Mouse (Mus musculus) myocyte (in vitro differentiated cells): Measurements from ENCODE around the gene Tlcd2. TPM values are rescaled to one million over a fixed set of nuclear protein-coding genes. Genes with fewer than 3 reads are reported as not detected.

Experiments
- H3K27me3 ChIP-seq: one replicate; pipeline ENCODE4 v1.6.1; 2011; ENCODE audit not compliant: control insufficient read depth, insufficient read depth, insufficient read length
- H3K36me3 ChIP-seq: one replicate; pipeline ENCODE4 v1.6.1; 2011; ENCODE audit not compliant: control insufficient read depth, insufficient read depth
- H3K4me2 ChIP-seq: one replicate; pipeline ENCODE4 v1.6.1; 2011; ENCODE audit warnings: low read depth, control low read depth
- H3K4me3 ChIP-seq: one replicate; pipeline ENCODE4 v1.5.1; 2011; ENCODE audit warnings: mild to moderate bottlenecking, control low read depth, moderate library complexity
- H3K79me2 ChIP-seq: one replicate; pipeline ENCODE4 v1.6.1; 2011; ENCODE audit not compliant: control insufficient read depth, insufficient read depth
- H3ac ChIP-seq: one replicate; pipeline ENCODE4 v1.6.1; 2011; ENCODE audit not compliant: control insufficient read depth, insufficient read length
- CEBPB ChIP-seq: IDR thresholded peaks from 2 replicates; pipeline ENCODE4 v1.6.1; 2011; ENCODE audit warnings: mild to moderate bottlenecking, moderate library complexity; ENCODE audit not compliant: poor library complexity, insufficient read depth, severe bottlenecking
- MAX ChIP-seq: IDR thresholded peaks from one replicate; pipeline ENCODE4 v1.6.1; 2011; ENCODE audit warnings: low read depth, mild to moderate bottlenecking, control low read depth
- MYOD1 ChIP-seq, 3 experiments: IDR thresholded peaks; one replicate each; pipeline ENCODE4 v1.6.1; 2011; ENCODE audit warnings: control low read depth in 2 of 3, low read depth in 2 of 3, mild to moderate bottlenecking in 2 of 3, moderate library complexity in 1 of 3; ENCODE audit not compliant: insufficient read length in 2 of 3, control insufficient read depth in 1 of 3
- MYOG ChIP-seq, 3 experiments: IDR thresholded peaks; one replicate each; pipeline ENCODE4 v1.6.1; 2011; ENCODE audit warnings: control low read depth in 2 of 3, low read depth in 2 of 3, mild to moderate bottlenecking in 2 of 3; ENCODE audit not compliant: insufficient read length in 2 of 3, control insufficient read depth in 1 of 3, insufficient read depth in 1 of 3
- POLR2A ChIP-seq: IDR thresholded peaks from one replicate; pipeline ENCODE4 v1.6.1; 2011; ENCODE audit warnings: low read depth, mild to moderate bottlenecking, control low read depth, moderate library complexity; ENCODE audit not compliant: insufficient read length
- POLR2AphosphoS2 ChIP-seq: IDR thresholded peaks from one replicate; pipeline ENCODE4 v1.6.1; 2011; ENCODE audit warnings: low read depth, control low read depth; ENCODE audit not compliant: insufficient read length
- REST ChIP-seq: IDR thresholded peaks from one replicate; pipeline ENCODE4 v1.6.1; 2011; ENCODE audit warnings: mild to moderate bottlenecking, control low read depth, moderate library complexity; ENCODE audit not compliant: insufficient read depth, insufficient read length
- SRF ChIP-seq: IDR thresholded peaks from one replicate; pipeline ENCODE4 v1.6.1; 2011; ENCODE audit warnings: low read depth; ENCODE audit not compliant: control insufficient read depth, insufficient read length
- TCF12 ChIP-seq: IDR thresholded peaks from one replicate; pipeline ENCODE4 v1.6.1; 2011; ENCODE audit warnings: mild to moderate bottlenecking, control low read depth; ENCODE audit not compliant: poor library complexity, insufficient read depth, severe bottlenecking
- TCF3 ChIP-seq: IDR thresholded peaks from one replicate; pipeline ENCODE4 v1.6.1; 2011; ENCODE audit warnings: low read depth, control low read depth; ENCODE audit not compliant: insufficient read length
- USF1 ChIP-seq: IDR thresholded peaks from one replicate; pipeline ENCODE4 v1.6.1; 2011; ENCODE audit warnings: low read depth, mild to moderate bottlenecking, control low read depth, moderate library complexity
- polyA plus RNA-seq: library from polyadenylated mRNA; unstranded; fragments of >200 nt; fragmentation: generic; extraction: Trizol; gene quantifications from one replicate; pipeline ENCODE4 v1.2.1, GENCODE M21; 2012; ENCODE audit warnings: missing spikeins

Gene Tlcd2
- polyA plus RNA-seq, 1 experiment: 2.9 TPM

GRCm38 (mm10) chr11:75421375-75422012 is 40.0 kb upstream of the Tlcd2 start:
- TF ChIP-seq USF1 (no peak), POLR2A (peak; percentile 54), SRF (no peak), MYOD1 (IDR thresholded peaks at IDR 0.05; ENCODE audit: control insufficient read depth in 1 of 3, insufficient read length in 2 of 3, low read depth in 2 of 3) (peak in 1 of 3 experiments; percentile 1)
- Histone ChIP-seq H3ac (peak overlapping the region; percentile 64), H3K4me2 (peak overlapping the region; percentile 88), H3K4me3 (peak overlapping the region; percentile 89), H3K27me3 (no peaks in the 10 kb centered on the region), H3K36me3 (peaks cover 19% of the 10 kb centered on the region), H3K79me2 (peaks cover 50% of the 10 kb centered on the region)

DNA sequence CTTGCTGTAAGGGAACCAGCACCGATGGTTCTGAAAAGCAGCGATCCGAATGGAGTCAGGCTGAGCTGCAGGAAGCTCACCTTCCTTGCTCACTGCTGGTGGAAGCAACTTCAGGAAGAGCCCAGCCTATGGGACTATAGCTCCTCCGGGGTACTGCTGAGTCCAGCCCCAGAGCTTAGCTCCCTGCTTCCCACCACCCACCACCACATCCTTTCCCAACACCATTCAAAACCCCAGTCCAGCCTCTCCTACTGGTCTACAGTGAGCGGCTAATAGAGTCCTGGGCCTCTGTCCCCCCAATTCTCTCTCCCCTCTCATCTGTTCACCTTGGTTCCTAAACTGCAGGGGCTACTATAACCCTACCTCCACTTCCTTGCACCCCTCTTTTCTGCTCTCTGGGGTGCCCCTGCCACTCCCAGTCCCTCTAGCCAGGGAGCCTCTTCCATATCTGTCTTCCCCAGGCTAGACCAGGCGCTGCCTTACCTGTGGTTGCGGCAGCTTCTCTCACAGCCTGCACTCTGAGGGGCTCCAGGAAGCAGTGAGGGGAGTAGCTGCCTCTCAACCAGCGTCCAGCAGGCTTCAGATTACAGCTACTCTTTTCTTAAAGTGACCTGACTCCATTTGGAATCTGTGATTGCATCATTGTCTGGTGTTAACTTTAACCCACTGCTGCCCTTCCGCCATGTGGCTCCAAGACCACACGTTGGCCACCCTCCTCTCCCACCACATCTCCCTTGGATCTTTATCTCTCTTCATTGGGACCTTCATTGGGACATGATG is 39.3 kb upstream of the Tlcd2 start, which contains the start of gene Serpinf1:
Gene Serpinf1 (minus strand): TSS at position 689 of the 780 bp plus-strand sequence.
- Histone ChIP-seq H3K27me3 (no peaks in the 10 kb centered on the region), H3K36me3 (peaks cover 11% of the 10 kb centered on the region), H3K4me3 (peak within 1 kb of the TSS; percentile 89), H3K4me2 (peak within 1 kb of the TSS; percentile 88), H3K79me2 (peaks cover 43% of the 10 kb centered on the region), H3ac (peak within 1 kb of the TSS; percentile 64)
- TF ChIP-seq POLR2AphosphoS2 (peak; percentile 80), USF1 (no peak), CEBPB (peak; percentile 96), POLR2A (peak; percentile 87), MAX (peak; percentile 93)

GRCm38 (mm10) chr11:75423091-75423490 is 38.4 kb upstream of the Tlcd2 start:
- Histone ChIP-seq H3ac (peak overlapping the region; percentile 64), H3K36me3 (peaks cover 3% of the 10 kb centered on the region), H3K4me2 (peak overlapping the region; percentile 88), H3K4me3 (peak overlapping the region; percentile 89), H3K79me2 (peaks cover 34% of the 10 kb centered on the region), H3K27me3 (no peaks in the 10 kb centered on the region)
- TF ChIP-seq TCF12: no peak
- TF ChIP-seq MYOD1 (IDR thresholded peaks at IDR 0.05; ENCODE audit: control insufficient read depth in 1 of 3, insufficient read length in 2 of 3, low read depth in 2 of 3): peak; percentile 72 to 90 (median 84)

GRCm38 (mm10) chr11:75424033-75424432 is 37.5 kb upstream of the Tlcd2 start:
- Histone ChIP-seq H3ac (no peak overlapping the region), H3K36me3 (no peaks in the 10 kb centered on the region), H3K79me2 (peaks cover 29% of the 10 kb centered on the region), H3K4me3 (no peak overlapping the region), H3K27me3 (no peaks in the 10 kb centered on the region), H3K4me2 (no peak overlapping the region)
- TF ChIP-seq USF1: no peak
- TF ChIP-seq POLR2AphosphoS2: no peak
- TF ChIP-seq SRF: no peak
- TF ChIP-seq CEBPB: no peak
- TF ChIP-seq REST: no peak
- no peak for TF ChIP-seq MYOG (IDR thresholded peaks at IDR 0.05; ENCODE audit: control insufficient read depth in 1 of 3, insufficient read depth in 1 of 3, insufficient read length in 2 of 3, low read depth in 2 of 3)

- Histone ChIP-seq H3K4me3 (no peak overlapping the region), H3K79me2 (peaks cover 29% of the 10 kb centered on the region), H3ac (no peak overlapping the region), H3K36me3 (no peaks in the 10 kb centered on the region), H3K27me3 (no peaks in the 10 kb centered on the region), H3K4me2 (no peak overlapping the region)
- TF ChIP-seq MAX: no peak
- no peak for TF ChIP-seq MYOD1 (IDR thresholded peaks at IDR 0.05; ENCODE audit: control insufficient read depth in 1 of 3, insufficient read length in 2 of 3, low read depth in 2 of 3)
- no peak for TF ChIP-seq TCF12
- TF ChIP-seq MYOG (IDR thresholded peaks at IDR 0.05; ENCODE audit: control insufficient read depth in 1 of 3, insufficient read depth in 1 of 3, insufficient read length in 2 of 3, low read depth in 2 of 3): no peak
- no peak for TF ChIP-seq SRF
- TF ChIP-seq USF1: no peak
- no peak for TF ChIP-seq POLR2AphosphoS2
- no peak for TF ChIP-seq TCF3
- TF ChIP-seq CEBPB: no peak
Measured at GRCm38 (mm10) chr11:75424459-75424858, 37.1 kb upstream of the Tlcd2 start.
